Mouse (Mus musculus) layer of hippocampus, adult 6 months (tissue): ENCODE measurements around the gene Cd5. TPM values are rescaled to one million over a fixed set of nuclear protein-coding genes. Genes with fewer than 3 reads are reported as not detected.

Source experiments
- long read RNA-seq, 2 experiments: library from polyadenylated mRNA; unstranded; transcript quantifications; one replicate each; pipeline ENCODE4 v2.0.0; 2019 to 2020
- polyA plus RNA-seq: library from polyadenylated mRNA; unstranded; fragments of <200 nt; fragmentation: Nextera tagmentation; gene quantifications from 2 replicates; pipeline ENCODE4 v1.2.3, GENCODE M21; 2021

The Cd5 gene
- 0.13 TPM in 1 of 2 replicates, not detected in the other for polyA plus RNA-seq
- long read RNA-seq, experiment 1, result 0 reads
- long read RNA-seq, experiment 2, result 0 reads

DNA sequence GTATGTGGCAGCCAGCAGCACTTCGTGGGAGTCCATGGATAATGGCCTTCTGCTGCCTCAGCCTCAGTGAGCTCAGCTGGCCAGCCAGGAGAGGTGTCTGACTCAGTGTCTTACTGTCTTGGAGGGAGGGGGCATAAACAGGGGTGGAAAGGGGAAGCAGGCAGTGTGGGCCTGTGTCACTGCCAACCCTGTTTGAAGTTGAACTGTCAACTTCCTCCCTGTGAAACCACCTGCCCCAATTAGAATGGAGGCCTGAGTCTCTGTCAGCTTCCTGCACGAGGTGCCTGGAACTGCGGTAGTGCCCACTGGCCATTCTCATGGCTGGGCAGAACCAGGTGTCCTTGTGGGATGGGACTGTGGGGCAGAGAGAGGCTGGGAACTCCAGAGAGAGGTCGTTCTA is at the start of gene Cd5:
Cd5 (minus strand) TSS at position 192 of the 400 bp plus-strand sequence.

DNA sequence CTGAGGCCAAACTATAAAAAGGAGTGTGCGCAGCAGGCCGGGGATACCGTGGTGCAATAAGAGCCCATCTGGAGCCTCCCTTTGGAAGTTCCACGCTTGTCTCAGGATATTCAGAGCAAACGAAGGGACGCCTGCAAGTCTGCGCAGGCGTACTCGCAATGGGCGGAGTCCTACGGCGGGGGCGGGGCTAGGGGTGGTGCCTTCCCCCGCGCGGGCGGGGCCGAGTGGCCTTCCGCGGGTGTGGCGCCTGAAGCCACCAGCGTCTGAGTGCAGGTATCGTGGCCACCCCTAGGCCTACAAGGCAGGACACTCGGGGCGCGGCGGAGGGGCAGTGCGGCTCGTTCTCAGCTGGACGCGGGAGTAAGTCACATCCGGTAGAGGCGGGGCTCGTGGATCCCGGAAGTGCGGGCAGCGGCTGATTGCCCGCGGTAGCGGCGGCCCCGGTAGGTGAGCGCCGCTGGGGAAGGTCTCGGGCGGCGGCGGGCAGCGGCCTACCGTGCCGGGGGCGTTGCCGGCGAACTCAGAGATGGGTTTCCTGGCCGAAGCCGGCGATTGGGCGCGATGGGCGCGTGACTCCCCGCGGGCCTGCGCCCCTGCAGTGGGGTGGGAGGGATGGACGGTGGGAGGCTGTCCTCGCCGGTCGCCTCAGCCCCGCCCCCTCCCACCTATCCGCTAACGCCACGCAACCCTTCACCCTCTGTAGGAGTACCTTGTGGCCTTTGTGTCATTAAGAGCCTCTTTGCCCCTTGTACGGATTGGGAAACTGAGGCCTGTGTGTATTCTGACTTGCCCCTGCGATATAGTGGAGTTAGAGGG is 50.1 kb downstream of the Cd5 start, which contains the start of gene Vps37c:
Vps37c (plus strand) TSS at position 199 of the 816 bp plus-strand sequence.

DNA sequence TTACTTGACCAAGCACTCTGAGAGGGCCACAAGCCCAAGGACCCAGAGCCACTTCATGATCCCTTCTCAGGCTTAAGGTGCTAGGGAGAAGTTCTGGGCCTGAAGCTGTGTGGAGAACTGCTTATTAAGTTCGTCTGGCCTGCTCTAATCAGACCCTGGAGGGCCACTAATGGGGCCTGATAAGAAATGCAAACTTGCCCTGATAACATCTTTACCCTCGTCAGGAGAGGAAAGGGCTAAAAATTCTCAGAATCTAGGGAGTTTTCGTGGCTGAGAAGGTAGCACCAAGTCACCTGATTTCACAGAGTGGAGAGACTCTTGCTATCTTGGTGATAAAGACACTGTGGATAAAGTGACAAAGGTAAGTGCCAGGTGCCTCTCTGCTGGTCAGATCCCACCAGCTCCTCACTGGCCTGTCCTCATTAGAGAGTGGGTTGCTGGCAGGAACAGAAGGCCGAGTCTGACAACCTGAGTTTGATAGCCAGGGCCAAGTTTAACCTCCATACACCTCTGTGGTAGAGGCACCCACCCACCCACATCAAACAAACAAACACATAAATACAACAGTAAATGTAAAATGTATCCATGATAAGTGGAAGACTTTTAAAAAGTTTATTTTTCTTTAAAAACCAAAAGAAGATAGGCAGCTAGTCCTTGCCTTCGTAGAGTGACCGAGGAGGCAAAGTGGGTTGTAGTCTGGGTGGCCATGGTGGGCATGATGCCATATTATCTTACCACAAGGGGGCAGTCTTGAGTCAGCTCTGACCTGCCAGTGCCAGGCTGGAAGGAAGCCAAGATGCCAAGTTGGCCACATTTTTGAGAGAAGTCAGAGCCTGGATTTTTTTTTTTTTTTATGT is 60.7 kb downstream of the Cd5 start, which contains the start of gene Pga5:
Pga5 (minus strand) TSS at position 157 of the 857 bp plus-strand sequence.

Other genes with a start within 250 kb of the Cd5 start
- 8.6 and 8.8 TPM in 2 replicates for gene Cpsf7, start 213.7 kb downstream of the Cd5 start, polyA plus RNA-seq
- gene Sdhaf2, start 212.9 kb downstream of the Cd5 start, polyA plus RNA-seq, result 66.4 and 68.1 TPM in 2 replicates
- 16.1 and 17.2 TPM in 2 replicates for gene Tmem216, start 182.8 kb downstream of the Cd5 start, polyA plus RNA-seq
- gene Cyb561a3, start 161.8 kb downstream of the Cd5 start, polyA plus RNA-seq, result 26.1 and 26.4 TPM in 2 replicates
- 14.6 and 16.6 TPM in 2 replicates for gene Tmem138, start 161.6 kb downstream of the Cd5 start, polyA plus RNA-seq
- 60.8 and 69.5 TPM in 2 replicates for gene Ddb1, start 133.7 kb downstream of the Cd5 start, polyA plus RNA-seq
- 2.3 and 2.7 TPM in 2 replicates for gene Tkfc, start 133.3 kb downstream of the Cd5 start, polyA plus RNA-seq
- gene Vwce, start 104.8 kb downstream of the Cd5 start, polyA plus RNA-seq, result 0.13 and 0.14 TPM in 2 replicates
- gene Pga5, start 60.9 kb downstream of the Cd5 start, polyA plus RNA-seq, result not detected in 2 replicates
- 24.5 and 24.7 TPM in 2 replicates for gene Vps37c, start 50.3 kb downstream of the Cd5 start, polyA plus RNA-seq
- 0.30 and 0.99 TPM in 2 replicates for gene Cd6, start 91.1 kb upstream of the Cd5 start, polyA plus RNA-seq
- 0.20 and 0.30 TPM in 2 replicates for gene Slc15a3, start 100.7 kb upstream of the Cd5 start, polyA plus RNA-seq
- 30.2 and 37.5 TPM in 2 replicates for gene Tmem132a, start 130.9 kb upstream of the Cd5 start, polyA plus RNA-seq
- gene Tmem109, start 143.0 kb upstream of the Cd5 start, polyA plus RNA-seq, result 56.5 and 62.8 TPM in 2 replicates
- gene Prpf19, start 156.2 kb upstream of the Cd5 start, polyA plus RNA-seq, result 31.3 and 52.3 TPM in 2 replicates
- gene Zp1, start 181.6 kb upstream of the Cd5 start, polyA plus RNA-seq, result not detected in 2 replicates
- 0.06 TPM in 1 of 2 replicates, not detected in the other for gene Ptgdr2, start 198.2 kb upstream of the Cd5 start, polyA plus RNA-seq
- gene Ccdc86, start 210.3 kb upstream of the Cd5 start, polyA plus RNA-seq, result 7.5 and 7.8 TPM in 2 replicates
- 0.14 TPM in 1 of 2 replicates, not detected in the other for gene Ms4a10, start 235.7 kb upstream of the Cd5 start, polyA plus RNA-seq